Mouse (Mus musculus) cerebellum, adult 18-20 months (tissue): ENCODE measurements around the gene Vmn1r226.

Source experiments
- DNase-seq, 2 experiments: peaks; one replicate each; pipeline ENCODE4 v3.0.0; 2021

Gene Vmn1r226

GRCm38 (mm10) chr17:20682543-20682942 lies at the start of gene Vmn1r226:
Gene Vmn1r226, plus strand, starts transcription at chr17:20682843.
- DNase-seq, result no peak

GRCm38 (mm10) chr17:20729543-20729942 lies 46.9 kb downstream of the Vmn1r226 start, which contains the start of gene Vmn1r227:
Gene Vmn1r227, plus strand, starts transcription at chr17:20729843.
- DNase-seq, result no peak
